Mouse (Mus musculus) limb, embryonic 12.5 days (tissue): Measurements from ENCODE around the gene Ipo11. TPM values are rescaled to one million over a fixed set of nuclear protein-coding genes. Genes with fewer than 3 reads are reported as not detected.

Experiments
- ATAC-seq: fragments of 200-750 bp; cut with Nextera tagmentation; 2 replicates; pipeline ENCODE4 v1.8.0; 2017; ENCODE audit warnings: low read depth, moderate TSS enrichment; ENCODE audit not compliant: insufficient number of reproducible peaks, insufficient read depth, low FRiP score, low TSS enrichment
- H3K27ac ChIP-seq: fragments of 300-500 bp; sonication (generic); 2 replicates; pipeline ENCODE4 v1.5.1; 2016; ENCODE audit warnings: mild to moderate bottlenecking, moderate library complexity
- H3K27me3 ChIP-seq: fragments of 300-500 bp; sonication (generic); 2 replicates; pipeline ENCODE4 v1.6.1; 2016; ENCODE audit warnings: mild to moderate bottlenecking, moderate library complexity
- H3K36me3 ChIP-seq: fragments of 300-500 bp; sonication (generic); 2 replicates; pipeline ENCODE4 v1.6.1; 2016; ENCODE audit warnings: mild to moderate bottlenecking, moderate library complexity
- H3K4me1 ChIP-seq: fragments of 300-500 bp; sonication (generic); replicated peaks from 2 replicates; pipeline ENCODE4 v1.6.1; 2016
- H3K4me2 ChIP-seq: fragments of 300-500 bp; sonication (generic); 2 replicates; pipeline ENCODE4 v1.6.1; 2016; ENCODE audit warnings: mild to moderate bottlenecking, moderate library complexity
- H3K4me3 ChIP-seq: fragments of 300-500 bp; sonication (generic); replicated peaks from 2 replicates; pipeline ENCODE4 v1.5.1; 2016; ENCODE audit warnings: mild to moderate bottlenecking
- H3K9ac ChIP-seq: fragments of 300-500 bp; sonication (generic); replicated peaks from 2 replicates; pipeline ENCODE4 v1.6.1; 2016; ENCODE audit warnings: mild to moderate bottlenecking, moderate library complexity
- H3K9me3 ChIP-seq: fragments of 300-500 bp; sonication (generic); 2 replicates; pipeline ENCODE4 v1.6.1; 2016; ENCODE audit warnings: mild to moderate bottlenecking, moderate library complexity
- WGBS: fragments of 180-500 bp; shearing (Covaris S2); methylation state at CpG from one replicate; pipeline ENCODE4 v1.1.7; 2016; 5-methylcytosine and 5-hydroxymethylcytosine counted together
- polyA plus RNA-seq: library from polyadenylated mRNA; unstranded; fragments of >200 nt; fragmentation: Nextera tagmentation; extraction: Ambion mirVana; gene quantifications from 2 replicates; pipeline ENCODE4 v1.2.1, GENCODE M21; 2016

The Ipo11 gene
- polyA plus RNA-seq, 1 experiment from 2014 or later = 59.0 TPM

DNA sequence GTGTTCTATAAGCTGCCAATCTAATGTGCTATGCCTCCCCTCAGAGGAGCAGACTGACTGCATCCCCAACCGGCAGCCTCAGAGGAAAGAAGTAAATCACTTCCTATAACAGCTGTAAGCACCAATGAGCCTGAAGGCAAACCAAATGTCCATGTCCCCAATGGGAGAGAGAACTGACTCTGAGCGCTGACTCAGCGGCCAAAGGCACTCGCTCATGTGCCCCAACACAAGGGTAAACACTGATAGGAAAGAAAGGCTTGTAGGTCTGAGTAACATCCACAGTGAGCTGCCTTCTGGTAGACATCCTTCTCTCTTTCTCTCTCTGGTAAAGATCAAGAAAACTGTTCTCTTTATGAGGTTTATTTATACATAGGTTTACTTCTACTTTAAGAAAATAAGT, 94.2 kb downstream of the Ipo11 start:
- Histone ChIP-seq H3K9me3 (no peaks in the 10 kb centered on the region), H3K27me3 (no peaks in the 10 kb centered on the region), H3K4me1 (no peaks in the 10 kb centered on the region), H3K9ac (no peak overlapping the region), H3K36me3 (peaks cover 32% of the 10 kb centered on the region; the same call in 1 of the 2 replicates), H3K4me2 (no peak overlapping the region), H3K4me3 (no peak overlapping the region), H3K27ac (no peak overlapping the region)
- 90% methylated on average over 4 of the region's 4 CpGs for WGBS
- ATAC-seq = no peak

- H3K4me3 ChIP-seq = no peak overlapping the region
- H3K27ac ChIP-seq = no peak overlapping the region
- H3K36me3 ChIP-seq = peaks cover 21% of the 10 kb centered on the region; the same call in 1 of the 2 replicates
- no peaks in the 10 kb centered on the region for H3K9me3 ChIP-seq
- H3K4me2 ChIP-seq = no peak overlapping the region
- no peak for ATAC-seq
- WGBS = 92% methylated on average over 3 of the region's 3 CpGs
- H3K4me1 ChIP-seq = no peaks in the 10 kb centered on the region
- no peak overlapping the region for H3K9ac ChIP-seq
- H3K27me3 ChIP-seq = no peaks in the 10 kb centered on the region
These were observed 98.0 kb downstream of the Ipo11 start for GRCm38 (mm10) chr13:106838778-106839177.

GRCm38 (mm10) chr13:106836527-106836879, 100.3 kb downstream of the Ipo11 start:
- Histone ChIP-seq H3K4me3 (no peak overlapping the region), H3K27me3 (no peaks in the 10 kb centered on the region), H3K9me3 (no peaks in the 10 kb centered on the region), H3K4me2 (no peak overlapping the region), H3K27ac (no peak overlapping the region), H3K36me3 (peaks cover 10% of the 10 kb centered on the region; the same call in 1 of the 2 replicates), H3K9ac (no peak overlapping the region), H3K4me1 (no peaks in the 10 kb centered on the region)
- ATAC-seq = no peak
- WGBS = 91% methylated on average over 5 of the region's 5 CpGs

GRCm38 (mm10) chr13:106835844-106836526, 100.8 kb downstream of the Ipo11 start:
- H3K4me1 ChIP-seq = no peaks in the 10 kb centered on the region
- H3K27me3 ChIP-seq = no peaks in the 10 kb centered on the region
- H3K27ac ChIP-seq = no peak overlapping the region
- H3K4me2 ChIP-seq = no peak overlapping the region
- WGBS = 73% methylated on average over 15 of the region's 15 CpGs
- H3K36me3 ChIP-seq = peaks cover 8% of the 10 kb centered on the region; the same call in 1 of the 2 replicates
- H3K4me3 ChIP-seq = no peak overlapping the region
- H3K9ac ChIP-seq = no peak overlapping the region
- ATAC-seq = no peak
- no peaks in the 10 kb centered on the region for H3K9me3 ChIP-seq

- no peak for ATAC-seq
- Histone ChIP-seq H3K27me3 (no peaks in the 10 kb centered on the region), H3K9me3 (no peaks in the 10 kb centered on the region), H3K4me1 (no peaks in the 10 kb centered on the region), H3K27ac (no peak overlapping the region), H3K36me3 (peaks cover 5% of the 10 kb centered on the region; the same call in 1 of the 2 replicates), H3K4me3 (no peak overlapping the region), H3K9ac (no peak overlapping the region), H3K4me2 (no peak overlapping the region)
- WGBS = 82% methylated on average over 6 of the region's 6 CpGs
These were observed 106.7 kb downstream of the Ipo11 start for GRCm38 (mm10) chr13:106830029-106830428.

GRCm38 (mm10) chr13:106829327-106829997, 107.3 kb downstream of the Ipo11 start:
- 91% methylated on average over 12 of the region's 12 CpGs for WGBS
- Histone ChIP-seq H3K9ac (no peak overlapping the region), H3K27ac (no peak overlapping the region), H3K4me1 (no peaks in the 10 kb centered on the region), H3K9me3 (no peaks in the 10 kb centered on the region), H3K4me2 (no peak overlapping the region), H3K27me3 (no peaks in the 10 kb centered on the region), H3K36me3 (peaks cover 5% of the 10 kb centered on the region; the same call in 1 of the 2 replicates), H3K4me3 (no peak overlapping the region)
- ATAC-seq = no peak

- Histone ChIP-seq H3K36me3 (peaks cover 8% of the 10 kb centered on the region; the same call in 1 of the 2 replicates), H3K9ac (no peak overlapping the region), H3K4me2 (no peak overlapping the region), H3K9me3 (no peaks in the 10 kb centered on the region), H3K27ac (no peak overlapping the region), H3K27me3 (no peaks in the 10 kb centered on the region), H3K4me1 (no peaks in the 10 kb centered on the region), H3K4me3 (no peak overlapping the region)
- no peak for ATAC-seq
- WGBS = 87% methylated on average over 5 of the region's 5 CpGs
These were observed 111.1 kb downstream of the Ipo11 start for GRCm38 (mm10) chr13:106825618-106826017.

DNA sequence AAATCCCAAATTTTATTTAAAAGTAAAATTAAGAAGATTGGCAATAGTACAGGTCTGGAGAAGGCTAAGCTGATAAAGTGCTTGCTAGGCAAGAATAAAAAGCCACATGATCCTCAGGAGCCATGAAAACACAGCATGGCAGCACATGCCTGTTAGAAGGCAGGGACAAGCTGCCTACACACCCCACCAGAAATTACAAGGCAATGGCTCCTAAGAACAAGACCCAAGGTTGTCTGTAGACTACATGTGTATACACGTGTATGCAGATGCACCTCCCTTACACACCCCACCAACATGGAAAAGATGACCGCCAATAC, 112.9 kb downstream of the Ipo11 start:
- no peak for ATAC-seq
- peaks cover 15% of the 10 kb centered on the region; the same call in 1 of the 2 replicates for H3K36me3 ChIP-seq
- no peak overlapping the region for H3K4me2 ChIP-seq
- 91% methylated on average over 2 of the region's 2 CpGs for WGBS
- no peak overlapping the region for H3K27ac ChIP-seq
- H3K4me3 ChIP-seq = no peak overlapping the region
- H3K4me1 ChIP-seq = no peaks in the 10 kb centered on the region
- no peak overlapping the region for H3K9ac ChIP-seq
- no peaks in the 10 kb centered on the region for H3K9me3 ChIP-seq
- no peaks in the 10 kb centered on the region for H3K27me3 ChIP-seq

- H3K27ac ChIP-seq = no peak overlapping the region
- no peak overlapping the region for H3K4me2 ChIP-seq
- H3K9me3 ChIP-seq = no peaks in the 10 kb centered on the region
- ATAC-seq = no peak
- 93% methylated on average over 12 of the region's 12 CpGs for WGBS
- H3K4me1 ChIP-seq = no peaks in the 10 kb centered on the region
- no peaks in the 10 kb centered on the region for H3K27me3 ChIP-seq
- no peak overlapping the region for H3K9ac ChIP-seq
- peaks cover 15% of the 10 kb centered on the region; the same call in 1 of the 2 replicates for H3K36me3 ChIP-seq
- no peak overlapping the region for H3K4me3 ChIP-seq
These were observed 113.5 kb downstream of the Ipo11 start for GRCm38 (mm10) chr13:106823121-106823874.

DNA sequence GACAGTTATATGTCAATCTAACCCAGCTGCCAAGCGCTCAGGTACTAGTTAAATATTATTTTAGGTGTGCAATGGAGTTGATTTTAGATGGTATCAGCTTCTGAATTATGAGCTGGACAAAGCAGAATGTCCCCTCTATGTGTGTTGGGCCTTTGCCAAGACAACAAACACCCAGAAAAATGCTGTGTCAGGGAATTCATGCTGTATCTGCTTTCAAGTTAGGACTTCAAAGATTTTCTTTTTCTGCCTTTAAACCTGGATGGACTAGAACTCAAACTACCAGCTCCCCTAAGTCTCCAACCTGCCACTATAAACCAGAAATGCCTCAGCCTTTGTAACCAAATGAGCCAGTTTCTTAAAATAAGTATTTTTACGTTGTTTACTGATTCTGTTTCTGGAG, 116.6 kb downstream of the Ipo11 start:
- no peak overlapping the region for H3K4me3 ChIP-seq
- WGBS = 89% methylated on average over 2 of the region's 2 CpGs
- H3K36me3 ChIP-seq = peaks cover 10% of the 10 kb centered on the region; the same call in 1 of the 2 replicates
- H3K9ac ChIP-seq = no peak overlapping the region
- H3K9me3 ChIP-seq = no peaks in the 10 kb centered on the region
- no peak for ATAC-seq
- H3K27ac ChIP-seq = no peak overlapping the region
- no peaks in the 10 kb centered on the region; the same call in 1 of the 2 replicates for H3K4me1 ChIP-seq
- H3K4me2 ChIP-seq = no peak overlapping the region
- H3K27me3 ChIP-seq = no peaks in the 10 kb centered on the region

DNA sequence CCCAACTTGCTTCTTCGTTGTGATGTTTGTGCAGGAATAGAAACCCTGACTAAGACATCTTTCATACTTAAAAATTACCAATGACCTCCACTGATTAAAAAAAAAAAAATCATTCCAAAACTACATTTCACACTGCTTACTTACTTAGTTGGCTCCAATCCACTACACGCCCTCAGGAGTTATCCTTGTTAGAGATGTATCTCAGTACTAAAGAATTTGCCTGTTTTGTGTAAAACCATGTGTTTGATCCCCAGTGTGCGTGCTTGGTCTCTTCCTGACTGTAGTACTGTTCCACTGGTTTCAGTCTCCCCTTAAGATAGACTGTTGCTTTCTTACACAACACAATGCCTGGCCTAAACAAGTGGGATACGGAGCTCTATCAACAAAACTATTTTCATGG, 117.0 kb downstream of the Ipo11 start:
- Histone ChIP-seq H3K4me2 (no peak overlapping the region), H3K4me1 (no peaks in the 10 kb centered on the region; the same call in 1 of the 2 replicates), H3K9me3 (no peaks in the 10 kb centered on the region), H3K27me3 (no peaks in the 10 kb centered on the region), H3K27ac (no peak overlapping the region), H3K9ac (no peak overlapping the region), H3K4me3 (no peak overlapping the region), H3K36me3 (peaks cover 10% of the 10 kb centered on the region; the same call in 1 of the 2 replicates)
- ATAC-seq = no peak
- 92% methylated on average over 4 of the region's 4 CpGs for WGBS
